ENCODE assay signal across 8 mouse cellular contexts in genomic region chr17:45573087-45573779, GRCm38 (mm10). TPM values are rescaled to one million over a fixed set of nuclear protein-coding genes. Genes with fewer than 3 reads are reported as not detected.
DNase-seq lines count a peak whose midpoint lies in the region; ATAC-seq and TF ChIP-seq lines count a peak whose summit lies in the region.

Gene Hsp90ab1 (minus strand): TSS chr17:45573271.

- peaks cover 3% of the 10 kb centered on the region; the same call in 1 of the 2 replicates for H3K4me1 ChIP-seq in hindbrain, postnatal 0 days (ENCODE audit: insufficient read depth, low read length)

- no peaks in the 10 kb centered on the region for H3K9me3 ChIP-seq in hindbrain, postnatal 0 days (ENCODE audit: low read length)

- no peak for TF ChIP-seq CTCF in gastrocnemius, adult 2 months (IDR thresholded peaks at IDR 0.05)
- TF ChIP-seq CTCF in hindbrain, postnatal 0 days (IDR thresholded peaks at IDR 0.05; ENCODE audit: low read depth), result no peak
- no peak for TF ChIP-seq CTCF in left cerebral cortex, adult 2 months (IDR thresholded peaks at IDR 0.05)

- intact Hi-C loops in gastrocnemius, adult 2 months (cut with DNase I), result no loop called here
- intact Hi-C loops in left cerebral cortex, adult 2 months (cut with DNase I), result no loop called here

- peak; percentile 89 for DNase-seq in WW6 (ENCODE audit: low read depth, low spot score)
- DNase-seq in cerebellum, postnatal 4 days (ENCODE audit: low spot score in 2 of 2), result peak; percentile 99
- peak; percentile 99 for DNase-seq in gastrocnemius, adult 2 months
- peak; percentile 99 for DNase-seq in hindbrain, postnatal 0 days (ENCODE audit: low spot score)
- peak; percentile 100 for DNase-seq in left cerebral cortex, adult 2 months (ENCODE audit: extremely low spot score in 1 of 2, low spot score in 2 of 2)
- DNase-seq in right cerebral cortex, adult 2 months (ENCODE audit: low spot score in 2 of 2), result peak; percentile 99
- DNase-seq in urinary bladder, postnatal 14 days (ENCODE audit: low spot score), result peak; percentile 99

- H3K36me3 ChIP-seq in hindbrain, postnatal 0 days (ENCODE audit: insufficient read depth, low read length), result peaks cover 33% of the 10 kb centered on the region

- peak within 1 kb of the TSS; percentile 96 for H3K27ac ChIP-seq in gastrocnemius, adult 2 months
- H3K27ac ChIP-seq in hindbrain, postnatal 0 days, result peak within 1 kb of the TSS; percentile 96
- peak within 1 kb of the TSS; percentile 99 for H3K27ac ChIP-seq in left cerebral cortex, adult 2 months

- peak within 1 kb of the TSS; percentile 79 for H3K4me2 ChIP-seq in hindbrain, postnatal 0 days (ENCODE audit: low read depth, low read length)

- H3K4me3 ChIP-seq in gastrocnemius, adult 2 months, result peak within 1 kb of the TSS; percentile 81
- peak within 1 kb of the TSS; percentile 100 for H3K4me3 ChIP-seq in hindbrain, postnatal 0 days (ENCODE audit: low read length)
- H3K4me3 ChIP-seq in left cerebral cortex, adult 2 months, result peak within 1 kb of the TSS; percentile 100

- WGBS in hindbrain, postnatal 0 days, result under 1% methylated on average over 38 of the region's 41 CpGs

- H3K27me3 ChIP-seq in hindbrain, postnatal 0 days (ENCODE audit: insufficient read depth, low read length), result no peaks in the 10 kb centered on the region

- ATAC-seq in hindbrain, postnatal 0 days, result peak; percentile 83
- ATAC-seq in megakaryocyte, adult 5-6 weeks (ENCODE audit: poor library complexity, severe bottlenecking), result peak; percentile 80

- peak within 1 kb of the TSS; percentile 100 for H3K9ac ChIP-seq in hindbrain, postnatal 0 days (replicated peaks; ENCODE audit: low read length)

RNA-seq across cellular contexts. Expression of gene Hsp90ab1, which starts in this region (rescaled TPM):
- total RNA-seq in gastrocnemius, adult 2 months (2021), result 1,000 to 10,000 TPM; 1,106 to 1,162 TPM
- total RNA-seq in hindbrain, postnatal 0 days (2014; rRNA removed), result 982 and 1,365 TPM in 2 replicates
- polyA plus RNA-seq in hindbrain, postnatal 0 days (2015; fragmentation: Nextera tagmentation; extraction: Ambion mirVana), result 1,472 and 1,504 TPM in 2 replicates
- 1,000 to 10,000 TPM; 1,492 to 1,507 TPM for total RNA-seq in left cerebral cortex, adult 2 months (2021)
- 448 and 487 TPM in 2 replicates for total RNA-seq in megakaryocyte, adult 5-6 weeks (2015)
- 829 and 973 TPM in 2 replicates for total RNA-seq in megakaryocyte, adult 5-6 weeks (2017)

Comparison
In these comparisons a context has a peak if more than half of its experiments do, and no peak if none do; other contexts are left out.
1. Peak in every context shown above with its lines: DNase-seq, ATAC-seq, H3K4me3 ChIP-seq and H3K27ac ChIP-seq.